Mouse (Mus musculus) adipocyte (in vitro differentiated cells): ENCODE measurements at regions not wholly inside any gene's neighbourhood (a gene's known extent, or its start where the extent isn't known, plus 50 kb on each side); places are given as distances from the start of the nearest gene placed in this dataset.

Experiments
- DNase-seq: peaks from one replicate; pipeline ENCODE4 v3.0.0-alpha.2; 2016; ENCODE audit warnings: low spot score

- no peak for DNase-seq
Observed at GRCm38 (mm10) chr14:39869218-39869617, 396.3 kb upstream of the Nrg3 start.

GRCm38 (mm10) chr14:39867163-39867562 lies 394.3 kb upstream of the Nrg3 start:
- no peak for DNase-seq

DNA sequence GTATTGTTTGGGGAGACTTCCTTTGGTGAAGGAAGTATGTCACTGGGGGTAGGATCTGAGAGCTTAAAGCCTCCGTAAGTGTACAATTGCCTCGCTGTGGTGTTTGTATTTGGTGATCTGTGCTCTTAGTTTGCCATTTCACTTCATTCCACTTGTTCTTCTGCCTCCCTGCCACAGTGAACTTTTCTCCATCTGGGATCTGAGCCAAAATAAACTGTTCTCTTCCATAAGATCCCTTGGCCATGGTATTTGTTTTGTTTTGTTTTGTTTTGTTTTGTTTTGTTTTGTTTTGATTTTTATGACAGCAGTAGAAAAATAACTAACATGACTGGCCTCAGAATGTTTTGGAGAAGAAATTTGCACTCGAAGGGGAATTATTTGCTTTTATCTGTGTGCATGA lies 387.3 kb upstream of the Nrg3 start:
- peak; percentile 74 for DNase-seq

- peak; percentile 2 for DNase-seq
Observed at GRCm38 (mm10) chr14:39859294-39859693, 386.4 kb upstream of the Nrg3 start.

- DNase-seq = no peak
Observed at GRCm38 (mm10) chr14:39853001-39853400, 380.1 kb upstream of the Nrg3 start.

GRCm38 (mm10) chr14:39852526-39852925 lies 379.6 kb upstream of the Nrg3 start:
- no peak for DNase-seq
